Mouse (Mus musculus) heart, adult 8-10 months (tissue): ENCODE data around the gene Omg. TPM values are rescaled to one million over a fixed set of nuclear protein-coding genes. Genes with fewer than 3 reads are reported as not detected.

Experiments
- DNase-seq: peaks from one replicate; pipeline ENCODE4 v3.0.0; 2022; ENCODE audit warnings: low spot score
- total RNA-seq, 4 experiments: library from RNA; stranded (reverse); gene quantifications; 2 replicates each; pipeline ENCODE4 v1.2.4; 2022

The Omg gene
- total RNA-seq, 4 experiments from 2014 or later = not detected

- no peak for DNase-seq
Observed at GRCm38 (mm10) chr11:79515798-79516197, 11.9 kb upstream of the Omg start.

DNA sequence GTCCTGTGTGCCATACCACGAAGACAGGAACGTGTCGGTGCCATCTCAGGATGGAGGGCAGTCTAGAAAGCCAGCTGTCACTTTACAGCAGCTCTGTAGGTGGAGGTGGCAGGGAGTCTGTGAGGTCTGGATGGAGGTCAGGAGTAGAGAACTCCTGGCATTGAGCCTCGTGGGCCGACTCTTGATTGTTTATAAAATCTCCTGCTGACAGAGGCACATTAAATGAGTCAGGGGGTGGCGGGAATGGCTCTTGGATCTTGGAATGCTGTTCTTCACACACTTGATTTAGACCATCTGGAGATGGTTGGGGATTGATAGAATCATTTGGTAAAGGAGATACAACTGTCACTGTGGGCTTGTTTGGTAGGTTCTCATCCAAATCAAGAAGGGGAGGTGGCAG lies 11.4 kb upstream of the Omg start:
- no peak for DNase-seq

- no peak for DNase-seq
Observed at GRCm38 (mm10) chr11:79511970-79512369, 8.1 kb upstream of the Omg start.

GRCm38 (mm10) chr11:79504506-79504905 lies 622 bp upstream of the Omg start:
- DNase-seq = no peak

GRCm38 (mm10) chr11:79502917-79503316 lies 967 bp downstream of the Omg start:
- DNase-seq = no peak

GRCm38 (mm10) chr11:79494976-79495800 lies 8.7 kb downstream of the Omg start:
- peak; percentile 24 for DNase-seq

- DNase-seq = no peak
Observed at GRCm38 (mm10) chr11:79484721-79485120, 19.2 kb downstream of the Omg start.

- no peak for DNase-seq
Observed at GRCm38 (mm10) chr11:79483876-79484528, 19.9 kb downstream of the Omg start.

GRCm38 (mm10) chr11:79483392-79483791 lies 20.5 kb downstream of the Omg start:
- DNase-seq = no peak

DNA sequence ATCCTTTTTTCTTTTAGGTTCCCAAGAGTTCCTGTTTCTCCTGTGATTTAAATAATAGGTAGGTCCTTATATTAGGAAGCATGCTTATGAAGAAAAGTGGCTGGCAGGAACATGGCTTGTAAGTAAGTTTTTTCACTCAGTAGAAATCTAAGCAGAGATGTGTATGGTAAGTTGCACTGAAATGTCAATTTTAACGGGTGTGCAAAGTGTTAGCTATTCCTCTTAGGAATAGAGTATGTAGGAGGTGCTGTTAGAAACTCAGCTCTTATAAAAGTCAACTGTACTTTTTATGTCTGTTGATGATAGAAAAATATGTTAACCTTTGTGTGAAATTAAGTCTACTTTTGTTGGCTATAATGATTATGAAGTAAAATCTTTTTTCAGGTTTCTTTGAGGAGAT lies 35.8 kb downstream of the Omg start:
- DNase-seq = no peak

- no peak for DNase-seq
Observed at GRCm38 (mm10) chr11:79460756-79461450, 43.0 kb downstream of the Omg start.

GRCm38 (mm10) chr11:79459846-79460245 lies 44.0 kb downstream of the Omg start:
- DNase-seq = no peak

- DNase-seq = no peak
Observed at GRCm38 (mm10) chr11:79457928-79458327, 46.0 kb downstream of the Omg start.

DNA sequence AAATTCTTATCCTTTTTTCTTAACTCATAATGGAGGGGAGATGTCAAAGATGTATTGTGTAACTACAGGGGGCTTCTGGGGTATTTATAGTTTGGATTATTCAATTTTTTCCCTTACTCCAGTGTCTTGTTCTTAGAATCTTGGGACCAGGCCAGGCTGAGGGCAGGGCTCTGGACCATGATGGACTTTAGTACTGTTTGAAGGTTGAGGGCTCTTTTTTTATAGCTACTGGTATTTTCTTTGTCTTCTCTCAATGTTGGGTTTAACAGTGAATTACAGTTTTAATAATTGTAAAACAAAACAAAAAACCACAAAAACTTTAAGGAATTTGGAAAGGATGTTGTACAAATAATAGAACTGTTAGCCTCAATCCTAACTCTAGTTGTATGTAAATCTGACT lies 50.9 kb downstream of the Omg start:
- DNase-seq = no peak

Other genes with a start within 250 kb of the Omg start
- 10 to 100 TPM in 3 of 4 experiments, 1 to 10 TPM in 1; 9.5 to 13.5 (median 12.3) TPM for gene Wsb1, start 249.4 kb downstream of the Omg start, total RNA-seq
- not detected for gene Gm9964, start 207.2 kb downstream of the Omg start, total RNA-seq
- gene Nf1, start 164.4 kb downstream of the Omg start, total RNA-seq = 10 to 100 TPM; 25.2 to 31.6 (median 29.9) TPM
- 1 to 10 TPM in 1 of 4 experiments, under 1 TPM in 3; 0.44 to 1.4 (median 0.74) TPM for gene Evi2b, start 19.7 kb upstream of the Omg start, total RNA-seq
- gene Evi2, start 26.5 kb upstream of the Omg start, total RNA-seq = under 1 TPM in 2 of 4 experiments, not detected in 2; 0.11 to 0.12 TPM
- gene Evi2a, start 26.5 kb upstream of the Omg start, total RNA-seq = 1 to 10 TPM; 1.4 to 3.3 (median 1.6) TPM
- under 1 TPM in 3 of 4 experiments, not detected in 1; 0.05 to 0.40 (median 0.06) TPM for gene Rab11fip4, start 87.1 kb upstream of the Omg start, total RNA-seq